Mouse (Mus musculus): ENCODE measurements around the gene Tusc2.

- TF ChIP-seq GATA1 (IDR thresholded peaks at IDR 0.05; ENCODE audit: borderline replicate concordance, low read length) (no peak), FLI1 (IDR thresholded peaks at IDR 0.05; ENCODE audit: low read length) (no peak)
Measured at GRCm38 (mm10) chr9:107601275-107601674, 38.2 kb downstream of the Tusc2 start.
